Mouse (Mus musculus) limb, embryonic 12.5 days (tissue): ENCODE measurements around the gene E2f2. TPM values are rescaled to one million over a fixed set of nuclear protein-coding genes. Genes with fewer than 3 reads are reported as not detected.

Experiments used
- ATAC-seq: fragments of 200-750 bp; cut with Nextera tagmentation; 2 replicates; pipeline ENCODE4 v1.8.0; 2017; ENCODE audit warnings: low read depth, moderate TSS enrichment; ENCODE audit not compliant: insufficient number of reproducible peaks, insufficient read depth, low FRiP score, low TSS enrichment
- H3K27ac ChIP-seq: fragments of 300-500 bp; sonication (generic); 2 replicates; pipeline ENCODE4 v1.5.1; 2016; ENCODE audit warnings: mild to moderate bottlenecking, moderate library complexity
- H3K27me3 ChIP-seq: fragments of 300-500 bp; sonication (generic); 2 replicates; pipeline ENCODE4 v1.6.1; 2016; ENCODE audit warnings: mild to moderate bottlenecking, moderate library complexity
- H3K36me3 ChIP-seq: fragments of 300-500 bp; sonication (generic); 2 replicates; pipeline ENCODE4 v1.6.1; 2016; ENCODE audit warnings: mild to moderate bottlenecking, moderate library complexity
- H3K4me1 ChIP-seq: fragments of 300-500 bp; sonication (generic); replicated peaks from 2 replicates; pipeline ENCODE4 v1.6.1; 2016
- H3K4me2 ChIP-seq: fragments of 300-500 bp; sonication (generic); 2 replicates; pipeline ENCODE4 v1.6.1; 2016; ENCODE audit warnings: mild to moderate bottlenecking, moderate library complexity
- H3K4me3 ChIP-seq: fragments of 300-500 bp; sonication (generic); replicated peaks from 2 replicates; pipeline ENCODE4 v1.5.1; 2016; ENCODE audit warnings: mild to moderate bottlenecking
- H3K9ac ChIP-seq: fragments of 300-500 bp; sonication (generic); replicated peaks from 2 replicates; pipeline ENCODE4 v1.6.1; 2016; ENCODE audit warnings: mild to moderate bottlenecking, moderate library complexity
- H3K9me3 ChIP-seq: fragments of 300-500 bp; sonication (generic); 2 replicates; pipeline ENCODE4 v1.6.1; 2016; ENCODE audit warnings: mild to moderate bottlenecking, moderate library complexity
- WGBS: fragments of 180-500 bp; shearing (Covaris S2); methylation state at CpG from one replicate; pipeline ENCODE4 v1.1.7; 2016; 5-methylcytosine and 5-hydroxymethylcytosine counted together
- polyA plus RNA-seq: library from polyadenylated mRNA; unstranded; fragments of >200 nt; fragmentation: Nextera tagmentation; extraction: Ambion mirVana; gene quantifications from 2 replicates; pipeline ENCODE4 v1.2.1, GENCODE M21; 2016

Gene E2f2
- polyA plus RNA-seq, 1 experiment from 2014 or later: 10.8 TPM

DNA sequence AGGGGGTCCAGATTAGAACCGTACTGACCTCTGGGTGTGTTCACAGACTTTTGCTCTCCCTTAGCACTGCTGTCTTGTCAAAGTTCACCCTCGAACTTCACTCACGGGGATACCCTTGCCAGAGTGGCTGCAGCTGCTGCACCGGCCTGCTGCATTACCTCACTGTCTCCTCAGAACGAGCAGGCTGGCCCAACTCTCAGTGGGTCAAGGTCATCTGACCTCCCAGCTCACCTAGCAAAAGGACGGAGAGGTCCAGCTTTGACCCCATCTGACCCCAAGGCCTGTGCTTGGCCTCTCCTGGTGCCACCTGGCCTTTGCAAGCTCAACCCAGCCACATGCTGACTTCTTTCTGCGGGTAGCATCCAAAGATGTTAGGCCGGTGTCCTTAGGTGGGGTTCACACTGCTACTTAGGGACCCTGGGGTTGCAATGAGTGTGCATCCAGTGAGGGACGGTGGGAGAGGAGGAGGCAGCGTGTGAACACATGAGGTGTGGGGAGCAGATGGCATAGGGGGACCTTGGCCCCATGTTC lies 3.9 kb downstream of the E2f2 start:
- Histone ChIP-seq H3K4me2 (no peak overlapping the region), H3K9me3 (no peaks in the 10 kb centered on the region), H3K4me1 (peaks cover 72% of the 10 kb centered on the region), H3K27ac (no peak overlapping the region), H3K4me3 (no peak overlapping the region; the same call in 1 of the 2 replicates), H3K27me3 (no peaks in the 10 kb centered on the region), H3K9ac (no peak overlapping the region), H3K36me3 (0 out of 2 replicates have a peak, but pooled peaks cover 9% of the 10 kb centered on the region)
- 66% methylated on average over 10 of the region's 10 CpGs for WGBS
- no peak for ATAC-seq

GRCm38 (mm10) chr4:136177244-136177611 lies 5.0 kb downstream of the E2f2 start:
- Histone ChIP-seq H3K4me3 (no peak overlapping the region), H3K9me3 (no peaks in the 10 kb centered on the region), H3K36me3 (0 out of 2 replicates have a peak, but pooled peaks cover 9% of the 10 kb centered on the region), H3K4me2 (peak overlapping the region; percentile 2; the same call in 1 of the 2 replicates), H3K9ac (no peak overlapping the region), H3K27ac (0 out of 2 replicates have a peak overlapping the region, but pooled peaks have one; percentile 35), H3K27me3 (no peaks in the 10 kb centered on the region), H3K4me1 (peaks cover 71% of the 10 kb centered on the region)
- WGBS: 46% methylated on average over 8 of the region's 8 CpGs
- ATAC-seq: no peak

DNA sequence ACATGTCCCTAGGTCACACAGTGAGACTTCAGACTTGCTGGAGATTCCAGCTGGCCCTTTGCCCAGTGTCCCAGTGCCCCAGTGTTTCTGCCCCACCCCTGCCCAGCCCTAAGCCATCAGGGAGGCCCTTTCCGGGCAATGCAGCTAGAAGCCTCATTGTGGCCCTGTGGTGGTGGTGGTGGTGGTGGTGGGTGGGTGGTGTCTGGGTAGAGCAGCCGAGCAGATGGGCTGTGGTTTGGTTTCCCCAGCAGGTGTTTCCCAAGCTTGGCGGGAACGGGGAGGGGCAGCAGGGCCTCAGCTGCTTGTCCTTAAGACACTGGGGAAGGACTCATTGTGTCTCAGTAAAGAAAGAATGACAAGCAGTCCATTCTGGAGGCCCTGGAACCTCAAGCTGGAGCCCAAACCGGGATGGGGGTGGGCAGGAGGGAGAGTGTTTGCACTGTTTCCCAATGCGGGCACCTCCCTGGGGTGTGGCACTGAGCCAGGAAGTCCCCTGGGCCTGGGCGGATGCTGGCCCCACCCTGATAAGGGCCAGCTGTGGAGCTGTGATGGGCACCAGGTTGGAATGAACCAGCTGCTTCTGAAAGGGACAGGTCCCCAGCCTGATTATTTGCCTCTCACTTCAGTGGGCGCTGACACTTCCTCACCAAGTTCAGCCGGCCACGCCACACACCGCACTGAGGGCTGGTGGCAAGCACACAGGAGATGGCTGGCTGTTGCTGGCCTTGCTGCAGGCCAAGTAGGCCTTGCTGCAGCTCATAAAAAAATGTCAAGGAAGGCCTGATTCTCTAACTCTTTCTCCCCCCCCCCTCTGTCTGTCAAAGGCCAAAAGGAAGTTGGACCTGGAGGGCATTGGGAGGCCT lies 5.6 kb downstream of the E2f2 start:
- 71% methylated on average over 11 of the region's 11 CpGs for WGBS
- Histone ChIP-seq H3K9ac (no peak overlapping the region), H3K36me3 (0 out of 2 replicates have a peak, but pooled peaks cover 9% of the 10 kb centered on the region), H3K4me3 (no peak overlapping the region), H3K4me1 (peaks cover 70% of the 10 kb centered on the region), H3K9me3 (no peaks in the 10 kb centered on the region), H3K27ac (peak overlapping the region; percentile 35; the same call in 1 of the 2 replicates), H3K4me2 (peak overlapping the region; percentile 2; the same call in 1 of the 2 replicates), H3K27me3 (no peaks in the 10 kb centered on the region)
- ATAC-seq: no peak

GRCm38 (mm10) chr4:136178475-136178921 lies 6.3 kb downstream of the E2f2 start:
- H3K27me3 ChIP-seq: no peaks in the 10 kb centered on the region
- H3K4me3 ChIP-seq: no peak overlapping the region
- ATAC-seq: no peak
- 85% methylated on average over 12 of the region's 12 CpGs for WGBS
- H3K9ac ChIP-seq: no peak overlapping the region
- no peak overlapping the region for H3K4me2 ChIP-seq
- no peaks in the 10 kb centered on the region for H3K9me3 ChIP-seq
- H3K36me3 ChIP-seq: 0 out of 2 replicates have a peak, but pooled peaks cover 9% of the 10 kb centered on the region
- peaks cover 64% of the 10 kb centered on the region for H3K4me1 ChIP-seq
- peak overlapping the region; percentile 35; the same call in 1 of the 2 replicates for H3K27ac ChIP-seq

DNA sequence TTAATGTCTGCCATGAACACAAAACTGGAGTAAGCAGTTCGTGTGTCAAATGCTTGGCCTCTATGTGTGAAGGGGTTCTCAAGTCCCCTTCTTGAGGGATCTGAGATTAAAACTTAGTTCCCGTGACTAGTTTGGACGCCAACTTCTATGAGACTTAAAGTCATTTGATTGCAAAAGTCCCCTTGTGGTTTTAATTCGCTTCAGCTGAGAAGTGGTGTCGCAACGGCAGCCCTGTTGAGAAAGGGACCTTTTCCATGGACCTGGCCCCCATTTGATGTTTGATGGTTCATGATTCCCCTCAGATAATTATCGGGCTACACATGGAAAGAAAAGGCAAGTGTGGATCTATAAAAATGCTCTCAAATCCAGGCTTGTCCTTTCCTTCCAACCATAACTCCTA lies 7.3 kb downstream of the E2f2 start:
- H3K27ac ChIP-seq: no peak overlapping the region
- 86% methylated on average over 7 of the region's 7 CpGs for WGBS
- no peak for ATAC-seq
- H3K9me3 ChIP-seq: no peaks in the 10 kb centered on the region
- H3K27me3 ChIP-seq: no peaks in the 10 kb centered on the region
- H3K4me1 ChIP-seq: peaks cover 55% of the 10 kb centered on the region
- peak overlapping the region; percentile 54; the same call in 1 of the 2 replicates for H3K4me2 ChIP-seq
- H3K9ac ChIP-seq: no peak overlapping the region
- H3K4me3 ChIP-seq: peak overlapping the region; percentile 39
- peaks cover 14% of the 10 kb centered on the region; the same call in 1 of the 2 replicates for H3K36me3 ChIP-seq

DNA sequence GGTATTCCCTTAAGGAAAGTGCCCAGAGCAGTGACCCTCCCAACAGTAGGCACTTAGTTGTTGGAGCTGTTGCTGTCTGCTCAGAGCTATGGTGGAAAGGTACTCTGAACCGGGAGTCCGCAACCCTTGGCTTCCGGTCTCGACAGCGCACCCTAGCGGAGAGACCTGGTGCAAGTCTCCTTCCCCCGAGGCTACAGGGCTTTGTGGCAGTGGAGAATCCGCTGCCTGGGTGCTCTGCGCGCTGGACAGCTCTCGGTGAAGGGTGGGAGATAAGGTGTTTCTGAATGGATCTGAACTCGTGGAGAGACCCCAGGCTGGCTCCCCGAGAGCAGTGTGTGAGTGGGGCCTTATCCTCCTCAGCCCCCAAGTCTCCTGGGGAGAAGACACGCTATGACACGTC lies 7.8 kb downstream of the E2f2 start:
- Histone ChIP-seq H3K9ac (peak overlapping the region; percentile 37), H3K27ac (0 out of 2 replicates have a peak overlapping the region, but pooled peaks have one; percentile 4), H3K36me3 (peaks cover 17% of the 10 kb centered on the region; the same call in 1 of the 2 replicates), H3K4me1 (peaks cover 50% of the 10 kb centered on the region), H3K4me2 (peak overlapping the region; percentile 54), H3K4me3 (peak overlapping the region; percentile 39), H3K9me3 (no peaks in the 10 kb centered on the region), H3K27me3 (no peaks in the 10 kb centered on the region)
- 5% methylated on average over 15 of the region's 15 CpGs for WGBS
- ATAC-seq: peak; percentile 14

DNA sequence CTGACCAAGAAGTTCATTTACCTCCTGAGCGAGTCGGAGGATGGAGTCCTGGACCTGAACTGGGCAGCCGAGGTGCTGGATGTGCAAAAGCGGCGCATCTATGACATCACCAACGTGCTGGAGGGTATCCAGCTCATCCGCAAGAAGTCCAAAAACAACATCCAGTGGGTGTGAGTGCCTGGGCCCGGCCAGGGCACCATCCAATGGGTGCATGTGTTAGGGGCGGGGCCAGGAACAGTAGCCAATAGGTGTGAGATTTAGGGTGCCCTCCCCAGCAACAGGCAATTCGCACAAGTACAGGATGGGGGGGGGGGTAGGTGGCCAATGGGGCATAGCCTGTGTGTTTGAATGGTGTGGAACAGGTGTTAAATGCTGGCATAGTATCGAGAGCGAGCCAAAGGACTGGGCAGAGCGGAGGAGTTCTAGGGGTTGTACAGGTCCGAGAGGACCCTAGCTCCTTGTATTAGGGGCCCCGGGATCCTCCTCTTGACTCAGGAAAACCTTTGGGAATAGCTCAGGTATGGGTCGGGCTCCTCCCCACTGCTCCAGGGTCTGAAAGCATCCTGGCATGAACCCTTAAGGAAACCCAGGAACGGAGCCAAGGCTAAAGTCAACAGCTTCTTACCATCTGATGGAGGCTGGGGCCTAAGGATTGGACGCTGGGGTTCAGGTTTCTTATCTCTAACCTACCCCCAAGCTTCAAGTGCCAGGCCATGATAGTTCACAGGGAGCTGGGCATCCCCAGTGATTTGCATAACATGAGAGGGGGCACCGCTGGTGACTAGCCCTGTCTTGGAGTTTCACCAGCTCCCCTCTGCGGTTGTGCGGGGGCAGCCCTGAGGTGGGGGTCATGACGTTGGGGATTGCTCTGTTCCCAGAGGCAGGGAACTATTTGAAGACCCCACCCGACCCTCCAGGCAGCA lies 8.5 kb downstream of the E2f2 start:
- Histone ChIP-seq H3K36me3 (peaks cover 23% of the 10 kb centered on the region), H3K9ac (peak overlapping the region; percentile 37), H3K4me3 (peak overlapping the region; percentile 39), H3K27ac (0 out of 2 replicates have a peak overlapping the region, but pooled peaks have one; percentile 4), H3K9me3 (no peaks in the 10 kb centered on the region), H3K4me2 (peak overlapping the region; percentile 54), H3K4me1 (peaks cover 46% of the 10 kb centered on the region), H3K27me3 (no peaks in the 10 kb centered on the region)
- 17% methylated on average over 23 of the region's 23 CpGs for WGBS
- peak; percentile 78 for ATAC-seq

DNA sequence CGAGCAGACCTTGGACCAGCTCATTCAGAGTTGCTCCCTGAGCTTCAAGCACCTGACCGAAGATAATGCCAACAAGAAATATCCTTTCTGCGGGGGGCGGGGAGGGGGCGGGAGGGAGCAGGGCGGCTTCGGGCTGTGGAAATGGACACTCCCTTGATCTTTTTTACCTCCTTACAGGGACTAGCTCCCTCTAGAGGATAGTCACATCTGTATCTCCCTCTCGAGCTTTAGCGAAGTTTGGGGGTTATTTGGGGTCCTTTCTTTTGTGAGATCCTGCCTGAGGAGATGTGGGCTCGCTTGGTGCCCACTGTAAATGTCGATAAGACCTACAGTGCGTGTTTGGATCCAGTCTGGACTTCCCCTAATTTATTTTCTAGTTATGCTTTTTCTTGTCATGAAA lies 9.2 kb downstream of the E2f2 start:
- H3K36me3 ChIP-seq: peaks cover 30% of the 10 kb centered on the region

GRCm38 (mm10) chr4:136185375-136185774 lies 13.2 kb downstream of the E2f2 start:
- H3K9ac ChIP-seq: no peak overlapping the region
- H3K4me3 ChIP-seq: no peak overlapping the region
- H3K27ac ChIP-seq: no peak overlapping the region
- WGBS: 81% methylated on average over 9 of the region's 9 CpGs
- H3K4me1 ChIP-seq: peaks cover 11% of the 10 kb centered on the region
- no peak for ATAC-seq
- H3K4me2 ChIP-seq: no peak overlapping the region
- H3K36me3 ChIP-seq: peaks cover 55% of the 10 kb centered on the region
- no peaks in the 10 kb centered on the region for H3K9me3 ChIP-seq
- no peaks in the 10 kb centered on the region for H3K27me3 ChIP-seq

More for the DNA sequence above, 9.2 kb downstream of the E2f2 start:
- Histone ChIP-seq H3K4me3 (no peak overlapping the region), H3K27me3 (no peaks in the 10 kb centered on the region), H3K4me1 (peaks cover 39% of the 10 kb centered on the region), H3K9ac (no peak overlapping the region), H3K9me3 (no peaks in the 10 kb centered on the region), H3K4me2 (peak overlapping the region; percentile 54), H3K27ac (no peak overlapping the region)
- 22% methylated on average over 12 of the region's 12 CpGs for WGBS
- ATAC-seq: no peak

DNA sequence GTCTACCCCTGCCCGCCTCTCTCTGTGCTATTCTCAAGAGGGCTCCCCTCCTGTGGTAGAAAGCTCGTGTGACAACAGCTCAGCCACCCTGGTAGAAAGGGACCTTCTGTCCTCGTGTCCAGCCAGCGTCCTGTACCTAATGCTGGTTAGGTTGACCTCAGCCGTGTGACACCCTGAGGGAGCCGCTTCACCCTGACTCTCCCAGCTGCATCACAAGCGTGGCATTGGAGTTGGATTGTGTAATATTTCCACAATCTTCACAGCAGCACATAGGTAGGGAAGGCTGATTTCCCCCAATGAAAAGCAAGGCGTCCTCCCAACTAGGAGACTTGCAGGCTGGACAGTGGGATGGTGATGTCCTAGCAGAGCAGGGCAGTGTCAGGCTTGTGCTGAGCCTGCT lies 14.1 kb downstream of the E2f2 start:
- H3K27ac ChIP-seq: no peak overlapping the region
- peaks cover 62% of the 10 kb centered on the region for H3K36me3 ChIP-seq
- WGBS: 82% methylated on average over 8 of the region's 8 CpGs
- no peaks in the 10 kb centered on the region for H3K27me3 ChIP-seq
- H3K4me2 ChIP-seq: no peak overlapping the region
- no peak overlapping the region for H3K9ac ChIP-seq
- no peak overlapping the region for H3K4me3 ChIP-seq
- ATAC-seq: no peak
- H3K4me1 ChIP-seq: 0 out of 2 replicates have a peak, but pooled peaks cover 1% of the 10 kb centered on the region
- no peaks in the 10 kb centered on the region for H3K9me3 ChIP-seq
